Mouse (Mus musculus): ENCODE data around the gene Fam222b.

GRCm38 (mm10) chr11:78097077-78097476 lies 2.6 kb downstream of the Fam222b start:
- TF ChIP-seq CTCF (IDR thresholded peaks at IDR 0.05; ENCODE audit: low read depth) = no peak
- no peak for TF ChIP-seq EP300 (optimal IDR thresholded peaks at IDR 0.05)

All from stomach, postnatal 0 days (tissue).